Comparison of ENCODE assay signal across 8 mouse cellular contexts in genomic region chr5:118614116-118614515, GRCm38 (mm10). TPM values are rescaled to one million over a fixed set of nuclear protein-coding genes. Genes with fewer than 3 reads are reported as not detected.
DNase-seq lines count a peak whose midpoint lies in the region; ATAC-seq lines count a peak whose summit lies in the region.

No protein-coding gene starts in this region.

- H3K9ac ChIP-seq in neural tube, embryonic 13.5 days, result no peak overlapping the region

- no peaks in the 10 kb centered on the region for H3K27me3 ChIP-seq in neural tube, embryonic 13.5 days

- peak overlapping the region; percentile 47 for H3K27ac ChIP-seq in neural tube, embryonic 13.5 days (replicated peaks)

- intact Hi-C loops in gastrocnemius, postnatal 36 days (cut with DNase I), result no loop called here

- no peak overlapping the region for H3K4me2 ChIP-seq in neural tube, embryonic 13.5 days

- H3K4me3 ChIP-seq in neural tube, embryonic 13.5 days, result no peak overlapping the region

- ATAC-seq in neural tube, embryonic 13.5 days (ENCODE audit: low read depth), result 0 out of 2 replicates have a peak, but pooled peaks have one; percentile 49
- 0 out of 2 replicates have a peak, but pooled peaks have one; percentile 21 for ATAC-seq in monocyte, adult 5-6 weeks (replicated peaks; ENCODE audit: insufficient number of reproducible peaks, low FRiP score, low TSS enrichment, poor library complexity, severe bottlenecking)

- H3K36me3 ChIP-seq in neural tube, embryonic 13.5 days, result no peaks in the 10 kb centered on the region

- no peaks in the 10 kb centered on the region for H3K9me3 ChIP-seq in neural tube, embryonic 13.5 days

- H3K4me1 ChIP-seq in neural tube, embryonic 13.5 days (replicated peaks), result peaks cover 74% of the 10 kb centered on the region

- DNase-seq in adrenal gland, postnatal 25 days, result peak; percentile 35
- no peak for DNase-seq in adrenal gland, adult 18-20 months (ENCODE audit: low spot score in 2 of 2)
- no peak for DNase-seq in neural tube, embryonic 10.5 days (ENCODE audit: extremely low spot score, low spot score)
- DNase-seq in kidney, adult 9 months, result peak; percentile 65
- DNase-seq in right cerebral cortex, adult 2 months (ENCODE audit: low spot score in 2 of 2), result no peak
- no peak for DNase-seq in gastrocnemius, postnatal 36 days

- 38% methylated on average over 8 of the region's 8 CpGs for WGBS in neural tube, embryonic 13.5 days

RNA-seq across cellular contexts. Expression of gene Med13l, which starts 53.6 kb away (rescaled TPM):
- total RNA-seq in adrenal gland, postnatal 25 days (2021), result 33.9 and 40.3 TPM in 2 replicates
- 10 to 100 TPM; 33.9 to 38.2 TPM for total RNA-seq in adrenal gland, adult 18-20 months (2021)
- polyA plus RNA-seq in neural tube, embryonic 13.5 days (2015; fragmentation: Nextera tagmentation; extraction: Ambion mirVana), result 12.9 and 15.2 TPM in 2 replicates
- total RNA-seq in monocyte, adult 5-6 weeks (2017), result 38.0 to 65.2 TPM (median 41.5 TPM) in 3 replicates
- 10 to 100 TPM; 20.4 to 22.4 TPM for total RNA-seq in gastrocnemius, postnatal 36 days (2021)

Comparison
In these comparisons a context has a peak if more than half of its experiments do, and no peak if none do; other contexts are left out.
1. DNase-seq: peak in adrenal gland, postnatal 25 days (single experiment) and kidney, adult 9 months (single experiment); none in adrenal gland, adult 18-20 months (0 of 2), neural tube, embryonic 10.5 days (single experiment), right cerebral cortex, adult 2 months (0 of 2) and gastrocnemius, postnatal 36 days (0 of 2).